Mouse (Mus musculus) layer of hippocampus, adult 8-10 months (tissue): ENCODE data around the gene Naa16. TPM values are rescaled to one million over a fixed set of nuclear protein-coding genes. Genes with fewer than 3 reads are reported as not detected.

Source experiments
- DNase-seq, 2 experiments: peaks; one replicate each; pipeline ENCODE4 v3.0.0; 2022; ENCODE audit warnings: low spot score in 2 of 2
- total RNA-seq, 4 experiments: library from RNA; stranded (reverse); gene quantifications; 2 replicates each; pipeline ENCODE4 v1.2.4; 2022

Naa16 gene
- total RNA-seq, 4 experiments from 2014 or later, result 14.6 to 17.0 (median 16.3) TPM

- no peak for DNase-seq
These were observed 92.1 kb downstream of the Naa16 start for GRCm38 (mm10) chr14:79298314-79298992.

GRCm38 (mm10) chr14:79296836-79297235 is 93.7 kb downstream of the Naa16 start:
- DNase-seq, result no peak

- DNase-seq, result no peak
These were observed 94.4 kb downstream of the Naa16 start for GRCm38 (mm10) chr14:79296201-79296600.

- DNase-seq, result no peak
These were observed 95.0 kb downstream of the Naa16 start for GRCm38 (mm10) chr14:79295579-79295978.

GRCm38 (mm10) chr14:79294950-79295349 is 95.6 kb downstream of the Naa16 start:
- no peak for DNase-seq

GRCm38 (mm10) chr14:79294051-79294814 is 96.3 kb downstream of the Naa16 start:
- no peak for DNase-seq

GRCm38 (mm10) chr14:79293119-79293780 is 97.3 kb downstream of the Naa16 start:
- no peak for DNase-seq

GRCm38 (mm10) chr14:79291629-79292028 is 98.9 kb downstream of the Naa16 start:
- DNase-seq, result no peak

GRCm38 (mm10) chr14:79290683-79291425 is 99.7 kb downstream of the Naa16 start:
- no peak for DNase-seq

GRCm38 (mm10) chr14:79289909-79290308 is 100.7 kb downstream of the Naa16 start:
- no peak for DNase-seq

- no peak for DNase-seq
These were observed 102.3 kb downstream of the Naa16 start for GRCm38 (mm10) chr14:79288280-79288679.

GRCm38 (mm10) chr14:79287251-79287863 is 103.2 kb downstream of the Naa16 start:
- DNase-seq, result no peak

- no peak for DNase-seq
These were observed 105.0 kb downstream of the Naa16 start for GRCm38 (mm10) chr14:79285549-79285948.

- DNase-seq, result no peak
These were observed 106.0 kb downstream of the Naa16 start for GRCm38 (mm10) chr14:79284616-79285015.

GRCm38 (mm10) chr14:79283952-79284351 is 106.6 kb downstream of the Naa16 start:
- peak in 1 of 2 experiments; percentile 15 for DNase-seq

- DNase-seq, result no peak
These were observed 108.6 kb downstream of the Naa16 start for GRCm38 (mm10) chr14:79281894-79282553.

GRCm38 (mm10) chr14:79280456-79280855 is 110.1 kb downstream of the Naa16 start:
- DNase-seq, result no peak

GRCm38 (mm10) chr14:79279494-79279893 is 111.1 kb downstream of the Naa16 start:
- no peak for DNase-seq

GRCm38 (mm10) chr14:79278927-79279326 is 111.7 kb downstream of the Naa16 start:
- DNase-seq, result no peak

GRCm38 (mm10) chr14:79277922-79278321 is 112.7 kb downstream of the Naa16 start:
- DNase-seq, result no peak
